Mouse (Mus musculus) hematopoietic stem cell, adult 5-6 weeks (primary cell): ENCODE measurements around the gene Hoxc5. TPM values are rescaled to one million over a fixed set of nuclear protein-coding genes. Genes with fewer than 3 reads are reported as not detected.

Experiments used
- ATAC-seq, 2 experiments: fragments of 125-278 bp in 1 of 2; replicated peaks in 1 of 2; 2 replicates each; pipeline ENCODE4 v1.8.0; 2016 to 2017; ENCODE audit warnings: inconsistent platforms in 2 of 2, mild to moderate bottlenecking in 2 of 2, moderate number of reproducible peaks in 2 of 2, low read depth in 1 of 2, moderate TSS enrichment in 1 of 2; ENCODE audit not compliant: low FRiP score in 2 of 2, poor library complexity in 2 of 2, severe bottlenecking in 2 of 2, insufficient read depth in 1 of 2, low TSS enrichment in 1 of 2
- total RNA-seq: library from RNA; stranded (forward); fragments of 172-1452, 232-1000 nt; gene quantifications from 2 replicates; pipeline ENCODE4 v1.2.3, GENCODE M21; 2017

Hoxc5 gene
- total RNA-seq, 1 experiment from 2014 or later = not detected

DNA sequence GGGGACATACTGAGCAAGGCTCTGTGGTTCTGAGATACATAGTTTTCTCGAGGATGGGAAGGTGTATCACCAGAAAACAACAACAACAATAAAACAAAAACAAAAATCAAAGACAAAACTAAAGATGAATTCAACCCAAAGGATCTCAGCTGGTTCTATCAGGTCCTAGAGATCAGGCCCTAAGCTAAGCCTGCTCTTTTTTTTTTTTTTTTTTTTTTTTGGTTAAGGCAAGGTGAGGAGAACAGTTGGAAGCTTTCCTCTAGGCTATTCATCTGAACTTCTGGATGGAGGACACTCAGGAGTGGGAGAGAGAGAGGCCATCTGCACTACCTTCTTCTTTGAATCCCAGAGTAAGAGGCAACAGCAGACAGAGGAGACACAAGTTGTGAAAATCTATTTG lies 70.3 kb downstream of the Hoxc5 start:
- ATAC-seq = no peak

- ATAC-seq = no peak
Observed at GRCm38 (mm10) chr15:103038701-103039480, 71.6 kb downstream of the Hoxc5 start.

GRCm38 (mm10) chr15:103039609-103040008 lies 72.4 kb downstream of the Hoxc5 start:
- no peak for ATAC-seq

DNA sequence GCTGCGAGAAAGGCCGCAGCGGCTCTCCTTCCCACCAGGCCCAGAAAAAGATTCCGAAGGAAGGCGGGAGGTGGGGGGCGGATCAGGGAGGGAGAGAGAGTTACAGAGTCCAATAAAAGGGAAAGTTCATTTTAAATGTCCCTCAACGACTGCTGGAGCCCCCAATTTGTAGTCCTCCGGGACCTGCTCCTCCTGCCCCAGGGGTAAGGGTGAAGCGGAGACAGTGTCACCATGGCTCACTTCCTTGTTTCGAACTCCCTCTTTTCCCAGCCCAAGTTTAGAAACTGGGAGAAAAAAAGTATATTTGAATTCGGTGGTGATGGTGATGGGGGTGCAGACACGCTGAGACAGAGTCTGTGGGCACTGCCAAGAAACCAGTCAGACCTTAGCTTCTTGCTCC lies 73.4 kb downstream of the Hoxc5 start:
- no peak for ATAC-seq

- no peak for ATAC-seq
Observed at GRCm38 (mm10) chr15:103041613-103042012, 74.4 kb downstream of the Hoxc5 start.

- ATAC-seq = no peak
Observed at GRCm38 (mm10) chr15:103042209-103042608, 75.0 kb downstream of the Hoxc5 start.

DNA sequence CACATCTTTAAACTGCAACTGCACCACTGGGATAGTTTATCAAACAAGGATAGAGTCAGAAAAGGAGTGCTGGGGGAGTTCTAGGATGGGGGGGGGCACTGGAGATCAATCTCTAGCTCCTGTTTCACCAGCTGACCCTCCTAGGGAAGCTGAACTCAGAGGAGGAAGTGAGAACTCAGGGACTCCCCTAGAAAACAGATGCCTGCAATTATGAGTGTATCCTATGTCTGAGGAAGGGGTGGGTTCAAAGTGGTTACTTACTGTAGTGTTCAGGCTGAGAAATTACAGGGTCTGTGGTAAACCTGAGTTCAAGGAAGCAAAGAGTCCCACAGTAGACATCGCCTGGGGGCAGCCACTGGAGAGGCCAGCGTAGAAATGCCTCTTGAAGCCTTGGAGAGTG lies 84.4 kb downstream of the Hoxc5 start:
- ATAC-seq = no peak

- no peak for ATAC-seq
Observed at GRCm38 (mm10) chr15:103053210-103053609, 86.0 kb downstream of the Hoxc5 start.

DNA sequence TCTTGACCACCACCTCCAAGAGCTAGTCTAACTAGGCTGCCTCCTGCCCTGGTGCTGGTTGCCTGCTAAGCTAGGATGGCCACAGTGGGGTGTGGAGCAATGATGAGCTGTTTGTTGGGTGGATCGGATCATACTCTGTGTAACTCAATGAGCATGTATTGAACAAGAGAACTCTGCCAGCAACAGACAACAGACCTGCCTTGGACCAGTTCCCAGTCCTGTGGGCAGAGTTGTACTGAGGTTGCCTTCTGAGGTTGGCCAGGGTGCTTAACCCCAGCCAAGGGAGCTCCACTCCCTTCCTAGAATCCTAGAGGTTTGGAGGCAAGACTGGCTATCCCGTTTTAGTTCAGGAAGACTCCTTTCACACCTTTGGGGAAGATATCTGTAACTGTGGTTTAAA lies 89.2 kb downstream of the Hoxc5 start:
- ATAC-seq = no peak

DNA sequence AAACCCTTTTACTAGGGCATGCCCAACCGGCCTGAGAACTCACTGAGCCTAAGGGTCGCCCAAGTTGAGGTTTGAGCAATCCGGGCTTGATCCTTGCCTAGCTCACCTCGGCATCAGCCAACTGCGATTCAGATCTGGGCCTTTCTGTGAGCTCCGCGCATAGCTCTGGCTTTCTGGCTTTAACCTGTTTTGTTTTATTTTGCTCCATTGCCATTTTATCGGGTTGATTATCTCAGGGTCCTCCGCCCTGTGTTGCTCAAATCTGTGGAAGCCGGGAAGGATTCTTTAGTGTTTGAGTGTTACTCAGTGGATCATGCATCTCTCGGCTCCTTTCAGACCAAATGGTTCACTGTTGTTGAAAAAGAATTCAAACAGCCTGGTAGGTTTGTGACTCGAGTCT lies 91.5 kb downstream of the Hoxc5 start:
- no peak for ATAC-seq

- no peak for ATAC-seq
Observed at GRCm38 (mm10) chr15:103059393-103059992, 92.2 kb downstream of the Hoxc5 start.

- no peak for ATAC-seq
Observed at GRCm38 (mm10) chr15:103060021-103060340, 92.7 kb downstream of the Hoxc5 start.

DNA sequence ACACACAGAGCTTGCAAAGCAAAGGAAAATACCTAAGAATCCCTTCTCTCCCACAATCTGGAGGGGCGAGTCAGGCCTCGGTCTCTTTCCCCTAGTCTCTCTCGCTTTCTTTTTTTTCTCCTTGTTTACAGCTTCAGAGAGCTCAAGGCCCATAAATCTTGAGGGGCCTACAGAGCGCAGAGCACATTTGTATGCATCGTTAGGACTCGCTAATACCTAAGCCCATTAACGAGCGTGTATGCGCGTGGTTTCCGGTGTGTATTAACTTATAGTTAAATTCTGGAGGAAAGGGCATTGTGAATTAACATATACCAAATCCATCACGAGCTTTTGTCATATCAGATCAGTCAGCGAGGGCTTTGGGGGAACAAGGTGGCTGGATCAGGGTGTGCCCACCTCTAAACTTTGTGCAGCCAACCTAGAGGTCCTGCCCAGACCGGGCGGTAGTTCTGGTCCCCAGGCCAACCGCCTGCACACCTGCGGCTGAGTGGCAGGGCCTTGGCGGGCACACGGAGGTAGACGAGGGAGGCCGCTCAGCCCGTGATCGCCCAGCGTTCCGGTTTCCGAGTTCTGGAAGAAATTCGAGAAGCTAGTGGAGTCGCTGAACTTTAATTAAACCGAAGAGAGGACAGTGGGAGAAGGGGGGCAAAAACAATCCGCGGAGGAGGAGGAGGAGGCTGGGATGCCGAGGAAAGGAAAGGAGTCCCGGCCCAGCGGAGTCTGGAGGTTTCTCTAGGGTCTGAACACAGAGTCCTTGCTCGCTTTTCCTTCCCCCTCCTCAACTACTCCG lies 93.3 kb downstream of the Hoxc5 start:
- ATAC-seq = peak; percentile 4 to 43; a peak in 1 of 4 replicates

DNA sequence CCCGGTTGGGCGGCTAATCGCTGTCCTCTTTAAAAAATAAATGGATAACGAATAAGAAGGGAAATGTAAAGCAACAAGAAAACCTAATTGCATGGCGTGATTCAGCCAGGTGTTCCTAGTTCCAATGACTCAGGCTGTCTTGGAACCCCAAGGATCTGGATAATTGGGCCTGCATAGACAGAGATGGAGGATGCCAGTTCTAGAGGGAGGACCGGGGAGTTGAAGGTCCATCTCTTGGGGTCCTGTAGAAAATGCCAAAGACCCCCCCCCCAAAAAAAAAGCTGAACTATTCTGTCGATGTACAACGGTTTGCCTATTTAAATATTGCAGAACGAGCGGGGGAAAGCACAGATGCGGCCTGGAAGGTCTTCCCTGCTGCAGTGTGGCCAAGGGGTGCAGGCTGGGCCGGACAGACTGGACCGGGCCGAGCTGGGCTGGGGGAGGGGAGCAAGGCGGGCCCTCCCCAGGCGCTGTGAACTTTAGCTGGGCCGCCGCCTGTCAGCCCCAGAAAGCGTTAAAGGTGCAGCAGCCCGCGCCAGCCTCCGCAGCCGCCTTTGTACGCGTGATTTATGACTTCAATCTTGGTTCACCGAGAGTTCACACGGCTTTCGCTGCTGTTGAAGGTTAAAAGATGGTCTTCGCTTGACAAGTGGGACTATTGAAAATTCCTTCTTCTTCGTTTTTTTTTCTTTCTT lies 94.0 kb downstream of the Hoxc5 start:
- ATAC-seq = 0 out of 4 replicates have a peak, but pooled peaks of 1 of the 2 experiments have one; percentile 12

DNA sequence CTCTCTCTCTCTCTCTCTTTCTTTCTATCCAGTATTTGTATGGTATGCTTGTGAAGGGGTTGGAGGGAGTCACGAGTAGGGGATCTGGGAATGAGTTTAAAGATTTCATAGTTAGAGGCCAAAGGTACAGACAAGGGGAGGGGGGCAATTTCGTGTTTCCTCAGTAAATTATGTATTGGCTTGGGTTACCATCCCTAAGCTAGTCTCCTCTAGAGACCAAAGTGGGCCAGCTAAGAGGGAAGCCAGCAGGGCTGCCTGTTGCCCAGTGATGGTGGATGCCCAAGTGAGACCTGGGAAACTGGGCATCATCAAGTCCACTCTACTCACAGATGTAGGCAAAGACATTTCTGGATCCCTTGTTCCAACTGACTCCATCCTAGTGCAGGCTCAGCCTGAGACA lies 94.7 kb downstream of the Hoxc5 start:
- no peak for ATAC-seq

DNA sequence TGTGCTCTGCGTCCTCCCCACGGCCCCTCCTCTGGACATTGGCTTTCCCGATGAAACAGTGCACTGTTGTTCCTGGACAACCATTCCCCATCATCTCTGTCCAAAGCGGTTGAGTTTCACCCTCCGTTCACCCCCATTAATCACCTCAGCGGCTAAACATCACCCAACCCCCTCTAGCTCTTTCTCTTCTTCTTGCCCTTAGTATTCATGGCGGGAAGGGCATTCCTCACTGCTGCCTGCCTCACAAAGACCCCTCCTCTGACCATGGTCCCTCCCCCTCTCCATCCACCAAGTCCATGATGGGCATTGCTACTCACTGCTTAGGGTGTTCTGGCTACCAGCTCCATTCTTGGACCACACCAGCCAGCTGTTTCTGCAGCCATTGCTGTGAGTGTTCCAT lies 98.4 kb downstream of the Hoxc5 start:
- ATAC-seq = no peak
